Mouse (Mus musculus): ENCODE results near the gene Galnt12. TPM values are rescaled to one million over a fixed set of nuclear protein-coding genes. Genes with fewer than 3 reads are reported as not detected.

The Galnt12 gene
- total RNA-seq, 2 experiments from 2014 or later: 0.18 to 0.39 TPM

- DNase-seq (ENCODE audit: low spot score): no peak
- intact Hi-C loops (cut with DNase I): no loop called here
These were observed 795 bp downstream of the Galnt12 start for GRCm38 (mm10) chr4:47092387-47093021.

- intact Hi-C loops (cut with DNase I): no loop called here
These were observed 1.5 kb downstream of the Galnt12 start for GRCm38 (mm10) chr4:47093161-47093560.

GRCm38 (mm10) chr4:47093647-47094046 lies 1.9 kb downstream of the Galnt12 start:
- intact Hi-C loops (cut with DNase I): no loop called here
- DNase-seq (ENCODE audit: low spot score): no peak

More at GRCm38 (mm10) chr4:47093161-47093560, 1.5 kb downstream of the Galnt12 start:
- no peak for DNase-seq (ENCODE audit: low spot score)

- no peak for DNase-seq (ENCODE audit: low spot score)
- intact Hi-C loops (cut with DNase I): no loop called here
These were observed 11.9 kb downstream of the Galnt12 start for GRCm38 (mm10) chr4:47103561-47103960.

GRCm38 (mm10) chr4:47111885-47112284 lies 20.2 kb downstream of the Galnt12 start:
- intact Hi-C loops (cut with DNase I): no loop called here

GRCm38 (mm10) chr4:47112560-47112959 lies 20.9 kb downstream of the Galnt12 start:
- DNase-seq (ENCODE audit: low spot score): no peak
- intact Hi-C loops (cut with DNase I): no loop called here

More at GRCm38 (mm10) chr4:47111885-47112284, 20.2 kb downstream of the Galnt12 start:
- no peak for DNase-seq (ENCODE audit: low spot score)

- intact Hi-C loops (cut with DNase I): loop anchor here (2.0 kb wide), 2 partner anchors 133 to 279 kb away; no protein-coding TSS in a partner anchor
- no peak for DNase-seq (ENCODE audit: low spot score)
These were observed 30.5 kb downstream of the Galnt12 start for GRCm38 (mm10) chr4:47122051-47122706.

- intact Hi-C loops (cut with DNase I): no loop called here
These were observed 32.5 kb downstream of the Galnt12 start for GRCm38 (mm10) chr4:47124140-47124711.

GRCm38 (mm10) chr4:47128515-47128914 lies 36.8 kb downstream of the Galnt12 start:
- DNase-seq (ENCODE audit: low spot score): no peak
- intact Hi-C loops (cut with DNase I): loop anchor here (2.0 kb wide), 1 partner anchor 22 kb away; no protein-coding TSS in a partner anchor

More at GRCm38 (mm10) chr4:47124140-47124711, 32.5 kb downstream of the Galnt12 start:
- DNase-seq (ENCODE audit: low spot score): no peak

GRCm38 (mm10) chr4:47129572-47129971 lies 37.9 kb downstream of the Galnt12 start:
- peak; percentile 35 for DNase-seq (ENCODE audit: low spot score)
- intact Hi-C loops (cut with DNase I): loop anchor here (2.0 kb wide), 1 partner anchor 21 kb away; no protein-coding TSS in a partner anchor

GRCm38 (mm10) chr4:47130111-47131050 lies 38.7 kb downstream of the Galnt12 start:
- intact Hi-C loops (cut with DNase I): no loop called here
- no peak for DNase-seq (ENCODE audit: low spot score)

GRCm38 (mm10) chr4:47131931-47132330 lies 40.2 kb downstream of the Galnt12 start:
- DNase-seq (ENCODE audit: low spot score): no peak
- intact Hi-C loops (cut with DNase I): no loop called here

GRCm38 (mm10) chr4:47132413-47132812 lies 40.7 kb downstream of the Galnt12 start:
- DNase-seq (ENCODE audit: low spot score): no peak
- intact Hi-C loops (cut with DNase I): no loop called here

GRCm38 (mm10) chr4:47136699-47137101 lies 45.0 kb downstream of the Galnt12 start:
- intact Hi-C loops (cut with DNase I): loop anchor here (2.0 kb wide), 1 partner anchor 14 kb away; no protein-coding TSS in a partner anchor

GRCm38 (mm10) chr4:47137479-47137878 lies 45.8 kb downstream of the Galnt12 start:
- peak; percentile 70 for DNase-seq (ENCODE audit: low spot score)
- intact Hi-C loops (cut with DNase I): loop anchor here (2.0 kb wide), 1 partner anchor 13 kb away; no protein-coding TSS in a partner anchor

More at GRCm38 (mm10) chr4:47136699-47137101, 45.0 kb downstream of the Galnt12 start:
- DNase-seq (ENCODE audit: low spot score): peak; percentile 57

GRCm38 (mm10) chr4:47138411-47138810 lies 46.7 kb downstream of the Galnt12 start:
- DNase-seq (ENCODE audit: low spot score): no peak
- intact Hi-C loops (cut with DNase I): no loop called here

GRCm38 (mm10) chr4:47138967-47139777 lies 47.5 kb downstream of the Galnt12 start:
- intact Hi-C loops (cut with DNase I): no loop called here
- DNase-seq (ENCODE audit: low spot score): peak; percentile 17

GRCm38 (mm10) chr4:47140301-47140700 lies 48.6 kb downstream of the Galnt12 start:
- intact Hi-C loops (cut with DNase I): no loop called here
- no peak for DNase-seq (ENCODE audit: low spot score)
